Mouse (Mus musculus) intestine, embryonic 14.5 days (tissue): ENCODE results near the gene Spata22. TPM values are rescaled to one million over a fixed set of nuclear protein-coding genes. Genes with fewer than 3 reads are reported as not detected.

ENCODE experiments used
- ATAC-seq: fragments of 200-750 bp; cut with Nextera tagmentation; replicated peaks from 2 replicates; pipeline ENCODE4 v1.8.0; 2017; ENCODE audit warnings: low read depth, moderate number of reproducible peaks, moderate TSS enrichment, moderate library complexity; ENCODE audit not compliant: low FRiP score, low TSS enrichment
- DNase-seq: peaks from one replicate; pipeline ENCODE4 v3.0.0-alpha.2; 2018; ENCODE audit warnings: low spot score
- H3K27ac ChIP-seq: fragments of 300-500 bp; sonication (generic); 2 replicates; pipeline ENCODE4 v1.5.1; 2014; ENCODE audit warnings: low read depth, mild to moderate bottlenecking, control low read depth
- H3K27me3 ChIP-seq: fragments of 300-500 bp; sonication (generic); replicated peaks from 2 replicates; pipeline ENCODE4 v1.6.1; 2014; ENCODE audit warnings: low read length, control low read depth; ENCODE audit not compliant: control insufficient read depth, insufficient read depth
- H3K36me3 ChIP-seq: fragments of 300-500 bp; sonication (generic); 2 replicates; pipeline ENCODE4 v1.6.1; 2014; ENCODE audit warnings: low read length, control low read depth; ENCODE audit not compliant: control insufficient read depth, insufficient read depth
- H3K4me1 ChIP-seq: fragments of 300-500 bp; sonication (generic); replicated peaks from 2 replicates; pipeline ENCODE4 v1.6.1; 2014; ENCODE audit warnings: low read length, control low read depth, mixed read lengths; ENCODE audit not compliant: control insufficient read depth, insufficient read depth
- H3K4me2 ChIP-seq: fragments of 300-500 bp; sonication (generic); 2 replicates; pipeline ENCODE4 v1.6.1; 2014; ENCODE audit warnings: low read length
- H3K4me3 ChIP-seq: fragments of 300-500 bp; sonication (generic); 2 replicates; pipeline ENCODE4 v1.5.1; 2014; ENCODE audit warnings: low read depth, low read length, control low read depth, mixed read lengths
- H3K9ac ChIP-seq: fragments of 300-500 bp; sonication (generic); 2 replicates; pipeline ENCODE4 v1.6.1; 2014; ENCODE audit warnings: mild to moderate bottlenecking, low read length
- H3K9me3 ChIP-seq: fragments of 300-500 bp; sonication (generic); 2 replicates; pipeline ENCODE4 v1.6.1; 2016; ENCODE audit warnings: low read length, control low read depth; ENCODE audit not compliant: control insufficient read depth
- WGBS: fragments of 180-500 bp; shearing (Covaris S2); extraction: QIAGEN DNeasy Blood & Tissue Kit; methylation state at CpG from one replicate; pipeline ENCODE4 v1.1.7; 2014; 5-methylcytosine and 5-hydroxymethylcytosine counted together
- polyA plus RNA-seq: library from polyadenylated mRNA; unstranded; fragments of >200 nt; fragmentation: Nextera tagmentation; extraction: Ambion mirVana; gene quantifications from 2 replicates; pipeline ENCODE4 v1.2.1, GENCODE M21; 2014

Gene Spata22
- polyA plus RNA-seq, 1 experiment from 2014 or later: not detected

GRCm38 (mm10) chr11:73370946-73371345, 41.4 kb downstream of the Spata22 start, which contains the start of gene Olfr376:
TSS of gene Olfr376 (plus strand) at chr11:73371246.
- H3K4me2 ChIP-seq: no peak within 1 kb of the TSS
- no peaks in the 10 kb centered on the region for H3K27me3 ChIP-seq
- no peak for DNase-seq
- H3K4me3 ChIP-seq: no peak within 1 kb of the TSS
- no peaks in the 10 kb centered on the region for H3K36me3 ChIP-seq
- no peaks in the 10 kb centered on the region for H3K9me3 ChIP-seq
- 89% methylated on average over 2 of the region's 2 CpGs for WGBS
- ATAC-seq: no peak
- no peak within 1 kb of the TSS for H3K9ac ChIP-seq
- H3K4me1 ChIP-seq: no peaks in the 10 kb centered on the region
- H3K27ac ChIP-seq: no peak within 1 kb of the TSS

- ATAC-seq (no peak), DNase-seq (no peak)
- 60% methylated on average over 4 of the region's 4 CpGs for WGBS
- no peaks in the 10 kb centered on the region for H3K4me1 ChIP-seq
- no peak overlapping the region for H3K4me2 ChIP-seq
- H3K9ac ChIP-seq: no peak overlapping the region
- H3K4me3 ChIP-seq: no peak overlapping the region
- H3K36me3 ChIP-seq: no peaks in the 10 kb centered on the region
- no peaks in the 10 kb centered on the region for H3K27me3 ChIP-seq
- no peaks in the 10 kb centered on the region for H3K9me3 ChIP-seq
- H3K27ac ChIP-seq: no peak overlapping the region
Measured at GRCm38 (mm10) chr11:73395374-73395773, 65.8 kb downstream of the Spata22 start.

Other genes starting within 250 kb of the Spata22 start
- gene Itgae, start 239.2 kb upstream of the Spata22 start, polyA plus RNA-seq: 0.23 and 0.28 TPM in 2 replicates
- gene Haspin, start 191.4 kb upstream of the Spata22 start, polyA plus RNA-seq: 16.0 and 16.3 TPM in 2 replicates
- 0.07 TPM in 1 of 2 replicates, not detected in the other for gene P2rx5, start 169.3 kb upstream of the Spata22 start, polyA plus RNA-seq
- 123 and 130 TPM in 2 replicates for gene Emc6, start 152.7 kb upstream of the Spata22 start, polyA plus RNA-seq
- gene Tax1bp3, start 152.7 kb upstream of the Spata22 start, polyA plus RNA-seq: 233 and 258 TPM in 2 replicates
- gene Ctns, start 130.7 kb upstream of the Spata22 start, polyA plus RNA-seq: 15.6 and 17.0 TPM in 2 replicates
- gene Shpk, start 130.3 kb upstream of the Spata22 start, polyA plus RNA-seq: 1.1 and 1.2 TPM in 2 replicates
- 0.07 TPM in 1 of 2 replicates, not detected in the other for gene Trpv1, start 95.4 kb upstream of the Spata22 start, polyA plus RNA-seq
- 0.08 and 0.15 TPM in 2 replicates for gene Trpv3, start 62.4 kb upstream of the Spata22 start, polyA plus RNA-seq
- 0.38 TPM in 2 replicates for gene Aspa, start 145 bp upstream of the Spata22 start, polyA plus RNA-seq
- gene Gm49340, start within 50 bp of the Spata22 start, polyA plus RNA-seq: not detected in 2 replicates
- gene Olfr20, start 21.0 kb downstream of the Spata22 start, polyA plus RNA-seq: not detected in 2 replicates
- gene Olfr376, start 41.5 kb downstream of the Spata22 start, polyA plus RNA-seq: not detected in 2 replicates
- not detected in 2 replicates for gene Olfr1, start 69.9 kb downstream of the Spata22 start, polyA plus RNA-seq
- not detected in 2 replicates for gene Olfr378, start 98.7 kb downstream of the Spata22 start, polyA plus RNA-seq
- gene Olfr380, start 127.8 kb downstream of the Spata22 start, polyA plus RNA-seq: not detected in 2 replicates
- gene Olfr381, start 161.9 kb downstream of the Spata22 start, polyA plus RNA-seq: not detected in 2 replicates
- gene Olfr382, start 187.5 kb downstream of the Spata22 start, polyA plus RNA-seq: not detected in 2 replicates